Mouse (Mus musculus): ENCODE data around the gene Kcnn3.

The Kcnn3 gene

GRCm38 (mm10) chr3:89521503-89521854, 1.5 kb downstream of the Kcnn3 start:
- no peak for DNase-seq

GRCm38 (mm10) chr3:89522450-89523128, 2.6 kb downstream of the Kcnn3 start:
- no peak for DNase-seq

DNA sequence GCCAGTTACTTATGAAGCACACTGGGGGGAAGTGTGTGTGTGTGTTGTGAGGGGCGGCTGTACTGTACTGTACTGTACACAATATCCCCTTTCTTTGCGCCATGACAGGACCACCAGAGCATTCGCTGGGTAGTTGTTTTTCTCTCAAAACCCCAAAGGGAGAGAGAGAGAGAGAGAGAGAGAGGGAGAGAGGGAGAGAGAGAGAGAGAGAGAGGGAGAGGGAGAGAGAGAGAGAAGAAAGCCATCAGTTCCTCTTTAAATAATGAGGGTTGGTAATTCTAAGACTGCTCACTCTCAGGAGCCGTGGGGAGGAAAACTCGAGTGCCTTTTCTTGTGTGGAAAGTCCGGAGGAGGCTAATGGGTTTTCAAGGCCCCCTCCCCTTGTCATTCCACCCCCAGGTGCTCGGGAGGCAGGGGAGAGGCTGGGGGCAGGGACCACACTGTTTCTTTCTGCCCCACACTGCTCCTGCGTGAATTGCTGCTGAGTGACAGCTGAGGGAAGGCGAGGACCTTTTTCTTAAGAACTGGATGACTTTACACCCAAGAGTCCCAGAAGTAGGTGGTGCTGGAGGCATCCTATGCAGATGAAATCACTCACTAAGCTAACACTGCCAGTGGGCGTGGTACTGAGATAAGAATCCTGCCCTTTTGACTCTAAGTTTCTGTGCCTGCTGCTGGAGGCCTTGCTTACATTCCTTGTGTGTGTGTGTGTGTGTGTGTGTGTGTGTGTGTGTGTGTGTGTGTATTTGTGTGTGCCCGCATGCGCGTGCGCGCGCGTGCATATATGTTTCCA, 6.5 kb downstream of the Kcnn3 start:
- DNase-seq: no peak

- DNase-seq: peak; percentile 53
These were observed 9.8 kb downstream of the Kcnn3 start for GRCm38 (mm10) chr3:89529796-89530195.

DNA sequence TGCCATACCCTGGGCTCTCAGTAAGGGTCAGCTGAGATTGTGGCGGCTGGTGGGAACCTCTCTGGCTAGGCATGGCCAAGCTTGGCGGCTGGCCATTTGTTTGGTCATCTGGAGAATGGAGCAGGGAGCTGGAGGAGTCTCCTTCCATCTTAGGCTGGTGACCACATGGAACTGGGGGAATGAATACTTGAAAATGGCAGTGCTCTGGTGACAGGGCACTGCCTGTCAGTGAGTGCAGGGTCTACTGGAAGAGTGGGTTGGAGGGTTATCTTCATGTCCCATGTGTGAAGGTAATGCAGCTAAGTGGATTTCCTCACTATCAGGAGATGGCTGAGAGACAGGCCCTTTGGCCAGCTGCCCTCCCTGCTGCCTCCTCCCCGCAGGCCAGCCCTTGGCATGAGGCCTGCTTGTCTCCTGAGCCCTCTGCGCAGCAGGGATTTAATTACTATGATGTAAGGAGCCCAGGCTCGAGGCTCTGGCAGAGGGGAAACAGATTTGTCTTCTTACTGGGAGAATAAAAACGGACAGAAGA, 14.7 kb downstream of the Kcnn3 start:
- DNase-seq: no peak

DNA sequence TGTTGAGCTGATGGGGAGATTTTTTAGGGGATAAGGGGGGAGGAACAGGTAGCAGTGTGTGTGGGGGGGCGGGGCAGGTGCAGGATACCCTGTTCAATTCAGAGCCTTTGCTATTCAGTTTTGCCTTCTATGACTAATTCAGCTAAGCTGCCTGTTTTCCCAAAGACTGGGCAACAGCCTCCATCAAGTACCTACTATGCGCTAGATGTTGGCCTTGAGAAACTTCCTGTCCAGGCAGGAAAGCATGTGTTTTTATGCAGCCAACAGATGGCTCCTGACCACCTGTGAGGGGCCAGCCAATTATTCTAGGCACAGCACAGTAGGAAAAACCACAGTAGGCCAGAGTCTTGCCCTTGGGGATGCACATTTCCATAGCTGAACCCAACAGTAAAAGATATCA, 15.2 kb downstream of the Kcnn3 start:
- no peak for DNase-seq

GRCm38 (mm10) chr3:89539036-89539739, 19.2 kb downstream of the Kcnn3 start:
- no peak for DNase-seq

DNA sequence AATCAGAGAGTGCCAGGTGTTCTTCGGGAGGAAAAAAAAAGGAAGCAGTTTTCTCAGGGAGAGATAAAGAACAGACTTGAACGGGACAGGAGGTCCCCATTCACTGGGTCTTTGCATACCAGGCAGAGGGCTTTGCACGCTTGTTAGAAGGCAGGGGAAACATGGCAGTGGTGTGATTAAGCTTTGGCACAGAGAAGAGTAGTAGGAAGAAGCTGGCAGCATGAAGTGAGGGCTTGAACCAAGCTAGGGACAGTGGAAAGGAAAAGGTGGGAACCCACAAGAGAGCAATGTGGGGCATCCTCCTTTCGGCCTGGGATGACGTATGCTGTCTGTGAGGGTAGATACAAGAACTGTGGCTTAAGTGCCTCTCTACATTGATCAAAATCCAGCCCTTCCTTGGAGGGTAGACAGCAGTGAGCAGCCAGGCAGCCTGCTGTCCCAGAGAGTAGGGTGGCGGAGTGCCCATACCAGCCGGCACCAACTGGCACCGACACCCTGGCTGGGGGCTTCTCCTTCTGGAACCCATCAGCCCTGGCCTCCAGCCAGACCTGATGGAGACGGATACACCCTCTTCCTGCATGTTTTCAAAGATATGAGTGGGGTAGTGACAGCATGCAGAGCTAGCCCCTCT, 19.9 kb downstream of the Kcnn3 start:
- no peak for DNase-seq

DNA sequence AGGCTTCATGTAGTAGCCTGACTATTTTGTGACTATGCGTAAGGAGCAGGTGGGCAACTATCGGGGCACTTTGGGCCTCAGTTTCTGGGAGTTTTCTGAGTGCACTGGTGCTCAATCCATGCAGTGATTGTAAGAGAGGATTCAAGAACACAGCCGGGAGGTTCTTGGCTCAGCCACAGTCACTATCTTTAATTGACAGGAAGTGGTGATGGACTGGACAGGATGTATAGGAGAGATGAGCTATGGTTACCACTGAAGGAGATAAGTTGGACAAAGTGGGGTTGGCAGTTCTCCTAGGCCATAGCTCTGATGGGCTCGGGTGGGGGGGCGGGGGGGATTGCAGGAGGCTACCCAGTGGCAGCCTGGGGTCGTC, 20.4 kb downstream of the Kcnn3 start:
- DNase-seq: no peak

- DNase-seq: no peak
These were observed 27.0 kb downstream of the Kcnn3 start for GRCm38 (mm10) chr3:89546951-89547350.

- DNase-seq: no peak
These were observed 28.8 kb downstream of the Kcnn3 start for GRCm38 (mm10) chr3:89548805-89549204.

- no peak for DNase-seq
These were observed 29.5 kb downstream of the Kcnn3 start for GRCm38 (mm10) chr3:89549488-89549887.

DNA sequence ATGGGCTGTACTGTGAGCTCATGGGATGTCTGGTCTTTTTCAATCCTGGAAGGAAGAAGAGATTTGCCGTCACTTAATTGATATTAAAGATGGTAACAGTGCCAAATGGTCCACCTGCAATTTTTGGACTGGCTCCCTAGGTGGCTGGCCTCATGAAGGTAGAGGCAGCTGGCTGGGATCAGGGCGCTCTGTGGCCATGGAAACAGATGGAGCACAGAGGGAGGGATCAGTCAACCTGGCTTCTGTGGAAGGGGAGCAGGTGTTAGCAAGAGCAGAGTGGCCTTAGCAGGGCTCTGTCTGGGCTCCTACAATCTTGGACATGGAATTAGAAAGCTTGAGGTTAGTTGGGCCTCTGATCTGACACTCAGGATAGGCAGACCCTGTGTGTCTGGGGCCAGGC, 31.9 kb downstream of the Kcnn3 start:
- DNase-seq: no peak

DNA sequence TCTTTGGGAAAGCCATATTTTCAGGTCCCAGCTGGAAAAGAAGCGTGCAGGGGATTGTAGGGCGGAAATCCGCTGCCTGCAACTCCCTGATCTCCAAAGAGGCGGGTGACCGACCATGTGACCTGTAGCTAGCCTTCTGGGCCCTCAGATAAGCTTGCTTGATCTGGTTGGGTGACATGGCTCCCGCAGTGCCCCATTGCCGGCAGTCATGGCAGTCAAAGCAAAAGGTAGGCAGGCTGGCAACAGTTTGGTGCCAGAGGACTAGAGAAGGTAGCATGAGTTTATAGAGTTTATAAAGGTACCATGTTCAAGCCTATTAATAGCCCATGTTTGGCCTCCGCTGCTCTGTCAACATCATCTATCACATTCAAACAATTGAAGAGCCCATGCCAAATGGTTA, 33.5 kb downstream of the Kcnn3 start:
- no peak for DNase-seq

DNA sequence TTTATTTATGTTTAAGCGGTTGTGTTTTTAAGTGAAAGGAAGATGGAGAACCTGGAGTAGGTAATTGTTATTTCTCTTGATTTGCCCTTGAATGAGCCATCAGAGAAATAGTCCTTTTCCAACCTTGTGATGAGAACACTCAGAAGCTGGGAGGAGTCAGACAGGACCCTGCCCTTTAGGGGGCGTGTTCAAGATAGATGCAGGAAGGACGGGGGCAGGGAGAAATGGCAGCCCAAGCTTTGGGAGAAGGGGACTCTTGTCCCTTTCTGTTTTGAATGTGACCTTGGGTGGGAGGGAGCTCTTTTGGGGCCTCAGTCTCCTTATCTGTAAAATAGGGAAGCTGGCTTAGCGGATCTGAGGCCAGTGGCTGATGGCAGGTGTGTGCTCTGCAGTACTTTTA, 34.0 kb downstream of the Kcnn3 start:
- no peak for DNase-seq

DNA sequence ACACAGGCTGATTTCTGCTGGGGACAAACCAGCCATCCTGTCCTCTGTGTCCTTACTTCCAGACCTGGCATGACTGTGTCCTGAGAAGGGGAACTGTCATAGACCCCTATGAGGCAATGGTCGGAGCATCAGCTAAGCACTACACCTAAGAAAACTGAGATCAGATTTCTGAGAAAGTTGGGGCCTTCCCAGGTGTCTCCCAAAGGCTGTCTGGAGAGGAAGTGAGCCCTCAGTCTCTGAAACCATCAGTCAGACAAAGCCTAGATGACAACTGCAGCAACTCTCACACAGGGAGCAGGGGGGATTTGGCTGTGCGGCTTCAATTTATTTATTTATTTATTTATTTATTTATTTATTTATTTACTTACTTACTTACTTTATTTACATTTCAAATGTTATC, 34.6 kb downstream of the Kcnn3 start:
- no peak for DNase-seq

DNA sequence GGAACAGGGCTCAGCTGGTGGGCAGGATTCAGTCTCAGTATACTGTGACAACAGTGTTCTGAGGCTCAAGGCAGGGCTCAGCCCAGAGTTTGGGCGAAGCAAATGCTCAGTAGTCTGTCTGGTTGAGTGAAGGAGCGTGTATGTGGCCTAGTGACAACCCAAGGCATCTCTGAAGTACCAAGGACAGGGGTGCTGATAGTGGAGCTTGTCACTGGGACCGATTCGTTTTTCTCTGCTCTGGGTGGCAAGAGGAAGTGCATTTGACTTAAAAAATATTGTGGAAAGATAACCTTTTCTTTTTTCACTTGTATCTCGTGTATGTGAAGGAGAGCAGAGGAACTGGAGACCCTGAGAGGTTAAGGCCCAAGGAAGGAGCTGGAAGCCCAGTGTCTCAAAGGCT, 37.8 kb downstream of the Kcnn3 start:
- DNase-seq: no peak

DNA sequence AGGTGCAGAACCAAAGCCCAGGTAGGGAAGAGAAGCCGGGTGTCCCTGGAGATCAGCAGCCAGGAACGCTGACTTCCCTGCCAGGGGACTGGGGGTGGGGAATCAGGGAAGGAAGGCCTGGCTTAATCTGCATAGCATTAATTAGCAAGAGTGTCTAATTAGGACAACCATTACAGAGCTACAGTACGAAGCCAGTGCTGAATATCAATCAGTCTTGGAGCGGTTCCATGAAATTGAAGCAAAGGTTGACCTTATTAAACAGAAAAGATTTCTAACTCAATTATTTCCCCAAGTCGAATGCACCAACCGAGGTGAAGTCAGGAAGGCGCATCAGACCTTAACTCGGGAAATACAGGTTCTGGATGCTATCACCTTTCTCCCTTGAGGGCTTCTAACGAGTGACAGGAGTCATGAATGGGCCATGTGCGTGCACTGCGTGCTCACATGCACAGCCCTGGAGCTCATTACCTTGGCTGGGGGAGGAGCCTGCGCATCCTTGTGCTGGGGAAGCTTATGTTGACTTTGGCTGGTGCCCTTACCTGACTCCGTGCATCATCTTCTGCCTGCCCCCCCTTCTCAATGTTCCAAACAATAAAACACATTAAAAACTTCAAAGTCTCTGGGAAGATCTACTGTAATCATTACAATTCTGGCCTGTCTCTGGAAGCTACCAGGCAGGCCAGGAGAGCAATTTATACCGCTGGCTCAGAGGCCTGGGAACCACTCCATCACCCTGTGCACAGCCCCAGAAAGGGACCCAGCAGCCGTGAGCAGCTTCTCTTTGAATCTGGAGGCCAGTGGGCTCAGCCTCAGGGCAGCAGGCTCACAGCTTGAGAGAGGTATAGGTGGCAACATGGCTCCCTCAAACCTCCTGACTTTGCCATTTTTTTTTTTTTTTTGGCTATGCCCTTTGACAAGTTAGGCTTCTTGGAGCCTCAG, 39.3 kb downstream of the Kcnn3 start:
- DNase-seq: no peak

- no peak for DNase-seq
These were observed 41.4 kb downstream of the Kcnn3 start for GRCm38 (mm10) chr3:89561386-89561785.

GRCm38 (mm10) chr3:89565371-89565770, 45.4 kb downstream of the Kcnn3 start:
- DNase-seq: no peak

GRCm38 (mm10) chr3:89569058-89569457, 49.1 kb downstream of the Kcnn3 start:
- no peak for DNase-seq

GRCm38 (mm10) chr3:89569707-89570324, 49.9 kb downstream of the Kcnn3 start:
- no peak for DNase-seq

Data from thymus, postnatal 4 days (tissue).